Comparison of ENCODE assay signal across 9 mouse cellular contexts in the genomic region with DNA sequence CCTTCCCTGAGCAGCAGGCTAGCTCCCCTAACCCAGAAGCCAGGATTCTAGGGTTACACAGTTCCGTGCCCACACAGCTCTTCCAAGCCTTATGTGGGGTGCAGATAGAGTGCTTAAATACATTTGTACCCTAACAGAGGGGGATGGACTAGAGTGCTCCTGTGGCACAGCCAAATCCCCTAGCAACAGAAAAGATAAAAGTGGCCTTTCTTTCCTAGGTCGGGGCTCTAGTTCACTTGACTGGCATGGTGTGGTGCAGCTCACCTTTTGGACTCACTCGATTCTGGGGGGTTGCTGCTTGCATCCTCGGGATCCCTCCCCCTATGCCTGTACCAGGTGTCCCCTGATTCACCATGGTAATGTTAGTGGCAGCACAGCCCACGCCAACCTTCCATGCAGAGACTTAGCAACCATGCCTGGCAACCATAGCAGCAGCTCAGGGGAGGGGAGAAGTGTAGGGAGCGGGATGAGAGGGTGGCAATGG. TPM values are rescaled to one million over a fixed set of nuclear protein-coding genes. Genes with fewer than 3 reads are reported as not detected.
DNase-seq lines count a peak whose midpoint lies in the region; ATAC-seq and TF ChIP-seq lines count a peak whose summit lies in the region.
"Had no signal": no experiment of that assay in that cellular context is flagged by ENCODE, and none has a peak within 500 bp of the region (broad histone marks: within the 10 kb centered on the region; RNA-seq: fewer than 3 reads in every experiment).

No protein-coding gene starts in this region.

- peaks cover 13% of the 10 kb centered on the region for H3K36me3 ChIP-seq in kidney, postnatal 0 days (ENCODE audit: insufficient read depth, low read length)
- peaks cover 24% of the 10 kb centered on the region for H3K36me3 ChIP-seq in forebrain, embryonic 13.5 days (ENCODE audit: poor library complexity, severe bottlenecking)

- ATAC-seq in kidney, postnatal 0 days (replicated peaks; ENCODE audit: low FRiP score, low read depth) = no peak
- no peak for ATAC-seq in forebrain, embryonic 13.5 days

- no peak for TF ChIP-seq CTCF in kidney, postnatal 0 days (IDR thresholded peaks at IDR 0.05; ENCODE audit: low read depth)
- TF ChIP-seq CTCF in olfactory bulb, adult 2 months (IDR thresholded peaks at IDR 0.05; ENCODE audit: insufficient read depth, low read depth, low read length) = no peak

- H3K9ac ChIP-seq in kidney, postnatal 0 days (ENCODE audit: low read depth, low read length) = 0 out of 2 replicates have a peak overlapping the region, but pooled peaks have one; percentile 8
- peak overlapping the region; percentile 51 for H3K9ac ChIP-seq in forebrain, embryonic 13.5 days

- no peaks in the 10 kb centered on the region for H3K9me3 ChIP-seq in kidney, postnatal 0 days (replicated peaks; ENCODE audit: low read length)
- no peaks in the 10 kb centered on the region for H3K9me3 ChIP-seq in forebrain, embryonic 13.5 days (replicated peaks)

- TF ChIP-seq POLR2A in olfactory bulb, adult 2 months (IDR thresholded peaks at IDR 0.05; ENCODE audit: insufficient read depth, low read depth, low read length) = no peak

- WGBS in kidney, postnatal 0 days = 10% methylated on average over 6 of the region's 6 CpGs
- WGBS in forebrain, embryonic 13.5 days = 7% methylated on average over 6 of the region's 6 CpGs
- 2% methylated on average over 6 of the region's 6 CpGs for WGBS in olfactory bulb, adult 2 months

- peaks cover 55% of the 10 kb centered on the region for H3K27me3 ChIP-seq in kidney, postnatal 0 days (ENCODE audit: insufficient read depth, low read length)
- peaks cover 74% of the 10 kb centered on the region for H3K27me3 ChIP-seq in forebrain, embryonic 13.5 days

- peak overlapping the region; percentile 36; the same call in 1 of the 2 replicates for H3K4me3 ChIP-seq in kidney, postnatal 0 days (replicated peaks; ENCODE audit: low read depth, low read length)
- peak overlapping the region; percentile 43; the same call in 1 of the 2 replicates for H3K4me3 ChIP-seq in forebrain, embryonic 13.5 days
- peak overlapping the region; percentile 79 for H3K4me3 ChIP-seq in olfactory bulb, adult 2 months (ENCODE audit: insufficient read depth, low read depth, low read length)
- H3K4me3 ChIP-seq: erythroblast, embryonic 14.5 days had no signal

- peak overlapping the region; percentile 73; the same call in 1 of the 2 replicates for H3K4me2 ChIP-seq in kidney, postnatal 0 days (ENCODE audit: low read length)
- peak overlapping the region; percentile 70 for H3K4me2 ChIP-seq in forebrain, embryonic 13.5 days

- H3K27ac ChIP-seq in kidney, postnatal 0 days = no peak overlapping the region
- no peak overlapping the region for H3K27ac ChIP-seq in forebrain, embryonic 13.5 days
- peak overlapping the region; percentile 100 for H3K27ac ChIP-seq in olfactory bulb, adult 2 months (ENCODE audit: insufficient read depth, low read depth, low read length)

- no peak for DNase-seq in kidney, postnatal 0 days (ENCODE audit: low spot score)
- DNase-seq in kidney, adult 11 months = no peak
- peak; percentile 55 to 71 for DNase-seq in layer of hippocampus, postnatal 10 days (ENCODE audit: low spot score in 2 of 2)
- no peak for DNase-seq in embryo, embryonic 10.5 days (ENCODE audit: low spot score)
- DNase-seq in natural killer cell, adult 2 months (ENCODE audit: low spot score in 2 of 2) = no peak
- no peak for DNase-seq in thymus, postnatal 10 days (ENCODE audit: low spot score in 2 of 2)

- peaks cover 21% of the 10 kb centered on the region for H3K4me1 ChIP-seq in kidney, postnatal 0 days (replicated peaks; ENCODE audit: insufficient read depth, low read length)
- peaks cover 48% of the 10 kb centered on the region for H3K4me1 ChIP-seq in forebrain, embryonic 13.5 days
- peaks cover 49% of the 10 kb centered on the region for H3K4me1 ChIP-seq in olfactory bulb, adult 2 months (ENCODE audit: control insufficient read depth, insufficient read depth, low read length)

RNA-seq across cellular contexts. Expression of a gene that starts 0.6 kb away (rescaled TPM):
- 4.4 and 6.1 TPM in 2 replicates for polyA plus RNA-seq in kidney, postnatal 0 days (2015; fragmentation: Nextera tagmentation; extraction: Ambion mirVana)
- polyA plus RNA-seq in forebrain, embryonic 13.5 days (2015; fragmentation: Nextera tagmentation; extraction: Ambion mirVana) = 0.05 and 0.15 TPM in 2 replicates
- total RNA-seq in layer of hippocampus, postnatal 10 days (2021) = 100 to 1,000 TPM; 401 to 403 TPM
- polyA plus RNA-seq in olfactory bulb, adult 2 months (2012; ENCODE audit: insufficient read depth, insufficient read length, low replicate concordance, missing spikeins) = 108 TPM in 1 of 2 replicates, not detected in the other

RNA-seq across cellular contexts. Expression of a gene that starts 19.0 kb away (rescaled TPM):
- polyA plus RNA-seq in kidney, postnatal 0 days (2015; fragmentation: Nextera tagmentation; extraction: Ambion mirVana) = not detected in 2 replicates
- not detected in 2 replicates for polyA plus RNA-seq in forebrain, embryonic 13.5 days (2015; fragmentation: Nextera tagmentation; extraction: Ambion mirVana)
- total RNA-seq in layer of hippocampus, postnatal 10 days (2021) = not detected
- polyA plus RNA-seq in olfactory bulb, adult 2 months (2012; ENCODE audit: insufficient read depth, insufficient read length, low replicate concordance, missing spikeins) = not detected in 2 replicates
- polyA plus RNA-seq: erythroblast, embryonic 14.5 days had no signal

RNA-seq across cellular contexts. Expression of a gene that starts 22.6 kb away (rescaled TPM):
- 83.1 and 94.5 TPM in 2 replicates for polyA plus RNA-seq in kidney, postnatal 0 days (2015; fragmentation: Nextera tagmentation; extraction: Ambion mirVana)
- 95.9 and 99.4 TPM in 2 replicates for polyA plus RNA-seq in forebrain, embryonic 13.5 days (2015; fragmentation: Nextera tagmentation; extraction: Ambion mirVana)
- total RNA-seq in layer of hippocampus, postnatal 10 days (2021) = 10 to 100 TPM; 39.3 to 41.0 TPM
- not detected in 2 replicates for polyA plus RNA-seq in olfactory bulb, adult 2 months (2012; ENCODE audit: insufficient read depth, insufficient read length, low replicate concordance, missing spikeins)

RNA-seq across cellular contexts. Expression of a gene that starts 30.7 kb away (rescaled TPM):
- polyA plus RNA-seq in kidney, postnatal 0 days (2015; fragmentation: Nextera tagmentation; extraction: Ambion mirVana) = not detected in 2 replicates
- not detected in 2 replicates for polyA plus RNA-seq in forebrain, embryonic 13.5 days (2015; fragmentation: Nextera tagmentation; extraction: Ambion mirVana)
- under 1 TPM; 0.25 to 0.37 TPM for total RNA-seq in layer of hippocampus, postnatal 10 days (2021)
- polyA plus RNA-seq in olfactory bulb, adult 2 months (2012; ENCODE audit: insufficient read depth, insufficient read length, low replicate concordance, missing spikeins) = not detected in 2 replicates
- polyA plus RNA-seq: erythroblast, embryonic 14.5 days had no signal

RNA-seq across cellular contexts. Expression of a gene that starts 45.7 kb away (rescaled TPM):
- 39.0 and 39.6 TPM in 2 replicates for polyA plus RNA-seq in kidney, postnatal 0 days (2015; fragmentation: Nextera tagmentation; extraction: Ambion mirVana)
- polyA plus RNA-seq in forebrain, embryonic 13.5 days (2015; fragmentation: Nextera tagmentation; extraction: Ambion mirVana) = 49.2 and 55.1 TPM in 2 replicates
- 100 to 1,000 TPM; 636 TPM for total RNA-seq in layer of hippocampus, postnatal 10 days (2021)
- polyA plus RNA-seq in olfactory bulb, adult 2 months (2012; ENCODE audit: insufficient read depth, insufficient read length, low replicate concordance, missing spikeins) = 167 TPM in 1 of 2 replicates, not detected in the other

Comparison
In these comparisons a context has a peak if more than half of its experiments do, and no peak if none do; other contexts are left out.
1. DNase-seq: peak in layer of hippocampus, postnatal 10 days (2 of 2); none in kidney, postnatal 0 days (single experiment), kidney, adult 11 months (single experiment), embryo, embryonic 10.5 days (single experiment), natural killer cell, adult 2 months (0 of 2) and thymus, postnatal 10 days (0 of 2).
2. RNA of a gene that starts 22.6 kb away (polyA plus RNA-seq): 95.9 to 99.4 TPM in forebrain, embryonic 13.5 days and 83.1 to 94.5 TPM in kidney, postnatal 0 days; not detected in olfactory bulb, adult 2 months; every median in the first group is over 10 times any median in the second.
3. Peak in every context shown above with its lines, with median percentiles within 50 percentile points of each other: H3K4me3 ChIP-seq.